ENCODE assay signal across 7 mouse cellular contexts in genomic region chr2:181320103-181320499, GRCm38 (mm10). TPM values are rescaled to one million over a fixed set of nuclear protein-coding genes. Genes with fewer than 3 reads are reported as not detected.
DNase-seq lines count a peak whose midpoint lies in the region; ATAC-seq and TF ChIP-seq lines count a peak whose summit lies in the region.

No protein-coding gene starts in this region.

- H3K27ac ChIP-seq in spleen, adult 2 months (ENCODE audit: insufficient read depth, low read length), result 0 out of 2 replicates have a peak overlapping the region, but pooled peaks have one; percentile 78
- no peak overlapping the region for H3K27ac ChIP-seq in forebrain, embryonic 11.5 days (ENCODE audit: low read depth, low read length)
- peak overlapping the region; percentile 94 for H3K27ac ChIP-seq in liver, embryonic 13.5 days
- no peak overlapping the region for H3K27ac ChIP-seq in stomach, postnatal 0 days (replicated peaks)

- H3K27me3 ChIP-seq in spleen, adult 2 months (ENCODE audit: control insufficient read depth, insufficient read depth, low read length), result no peaks in the 10 kb centered on the region
- H3K27me3 ChIP-seq in forebrain, embryonic 11.5 days (ENCODE audit: control insufficient read depth, insufficient read depth, low read length), result no peaks in the 10 kb centered on the region
- peaks cover 34% of the 10 kb centered on the region for H3K27me3 ChIP-seq in liver, embryonic 13.5 days
- H3K27me3 ChIP-seq in stomach, postnatal 0 days (ENCODE audit: control insufficient read depth, insufficient read depth, low read length), result no peaks in the 10 kb centered on the region

- no peak for TF ChIP-seq EP300 in stomach, postnatal 0 days (optimal IDR thresholded peaks at IDR 0.05)

- ATAC-seq in forebrain, embryonic 11.5 days (replicated peaks; ENCODE audit: low FRiP score), result no peak
- ATAC-seq in liver, embryonic 13.5 days (ENCODE audit: low read depth), result peak; percentile 21
- ATAC-seq in stomach, postnatal 0 days (ENCODE audit: low FRiP score, low TSS enrichment), result no peak

- 11% methylated on average over 7 of the region's 7 CpGs for WGBS in spleen, adult 2 months
- WGBS in forebrain, embryonic 11.5 days, result 13% methylated on average over 7 of the region's 7 CpGs
- 12% methylated on average over 7 of the region's 7 CpGs for WGBS in liver, embryonic 13.5 days (ENCODE audit: insufficient replicate concordance)
- 9% methylated on average over 7 of the region's 7 CpGs for WGBS in stomach, postnatal 0 days

- no peak for DNase-seq in spleen, adult 2 months (ENCODE audit: low read depth in 1 of 2, low spot score in 2 of 2)
- DNase-seq in spleen, postnatal 36 days (ENCODE audit: low spot score in 2 of 2), result no peak
- DNase-seq in forebrain, embryonic 11.5 days (ENCODE audit: low spot score), result no peak
- DNase-seq in liver, embryonic 13.5 days, result no peak
- no peak for DNase-seq in stomach, postnatal 0 days (ENCODE audit: low spot score)
- DNase-seq in gastrocnemius, adult 8-10 months (ENCODE audit: low spot score in 2 of 2), result no peak
- no peak for DNase-seq in testis, postnatal 10 days (ENCODE audit: low spot score)

- H3K36me3 ChIP-seq in spleen, adult 2 months (ENCODE audit: control insufficient read depth, insufficient read depth, low read length), result peaks cover 4% of the 10 kb centered on the region
- H3K36me3 ChIP-seq in forebrain, embryonic 11.5 days (ENCODE audit: control insufficient read depth, insufficient read depth, low read length), result no peaks in the 10 kb centered on the region; the same call in 1 of the 2 replicates
- H3K36me3 ChIP-seq in liver, embryonic 13.5 days, result peaks cover 33% of the 10 kb centered on the region
- H3K36me3 ChIP-seq in stomach, postnatal 0 days (ENCODE audit: control insufficient read depth, insufficient read depth, low read length), result peaks cover 17% of the 10 kb centered on the region

- H3K4me2 ChIP-seq in forebrain, embryonic 11.5 days (ENCODE audit: low read depth, low read length, severe bottlenecking), result peak overlapping the region; percentile 62
- H3K4me2 ChIP-seq in liver, embryonic 13.5 days, result peak overlapping the region; percentile 89
- H3K4me2 ChIP-seq in stomach, postnatal 0 days (replicated peaks; ENCODE audit: low read depth), result peak overlapping the region; percentile 74

- peak overlapping the region; percentile 91; the same call in 1 of the 2 replicates for H3K4me3 ChIP-seq in spleen, adult 2 months (ENCODE audit: extremely low read depth, insufficient read depth, insufficient read length)
- peak overlapping the region; percentile 51 for H3K4me3 ChIP-seq in forebrain, embryonic 11.5 days (ENCODE audit: low read depth, low read length)
- peak overlapping the region; percentile 74 for H3K4me3 ChIP-seq in liver, embryonic 13.5 days (replicated peaks)
- peak overlapping the region; percentile 61 for H3K4me3 ChIP-seq in stomach, postnatal 0 days (ENCODE audit: low read depth, low read length)

- H3K4me1 ChIP-seq in spleen, adult 2 months (ENCODE audit: control insufficient read depth, insufficient read depth, insufficient read length), result no peaks in the 10 kb centered on the region; the same call in 1 of the 2 replicates
- peaks cover 3% of the 10 kb centered on the region; the same call in 1 of the 2 replicates for H3K4me1 ChIP-seq in forebrain, embryonic 11.5 days (replicated peaks; ENCODE audit: control insufficient read depth, insufficient read depth, low read length)
- peaks cover 18% of the 10 kb centered on the region for H3K4me1 ChIP-seq in liver, embryonic 13.5 days (replicated peaks)
- peaks cover 2% of the 10 kb centered on the region; the same call in 1 of the 2 replicates for H3K4me1 ChIP-seq in stomach, postnatal 0 days (replicated peaks; ENCODE audit: control insufficient read depth, insufficient read depth)

- TF ChIP-seq CTCF in spleen, adult 2 months (IDR thresholded peaks at IDR 0.05; ENCODE audit: extremely low read depth, insufficient read depth, insufficient read length, insufficient replicate concordance), result no peak
- TF ChIP-seq CTCF in stomach, postnatal 0 days (IDR thresholded peaks at IDR 0.05; ENCODE audit: low read depth), result no peak

- no peak for TF ChIP-seq POLR2A in spleen, adult 2 months (IDR thresholded peaks at IDR 0.05; ENCODE audit: low read depth, low read length)

- no peaks in the 10 kb centered on the region for H3K9me3 ChIP-seq in forebrain, embryonic 11.5 days (ENCODE audit: control insufficient read depth, low read length)
- no peaks in the 10 kb centered on the region for H3K9me3 ChIP-seq in liver, embryonic 13.5 days (replicated peaks)
- no peaks in the 10 kb centered on the region for H3K9me3 ChIP-seq in stomach, postnatal 0 days (ENCODE audit: control insufficient read depth, low read length)

- H3K9ac ChIP-seq in forebrain, embryonic 11.5 days (ENCODE audit: low read length), result peak overlapping the region; percentile 58
- peak overlapping the region; percentile 81 for H3K9ac ChIP-seq in liver, embryonic 13.5 days
- peak overlapping the region; percentile 61 for H3K9ac ChIP-seq in stomach, postnatal 0 days (ENCODE audit: low read length)

RNA-seq across cellular contexts. Expression of gene Rtel1, which starts 0.6 kb away (rescaled TPM):
- 51.9 and 52.9 TPM in 2 replicates for polyA plus RNA-seq in spleen, adult 2 months (2012; rRNA removed)
- 66.5 and 68.3 TPM in 2 replicates for polyA plus RNA-seq in forebrain, embryonic 11.5 days (2014; fragmentation: Nextera tagmentation; extraction: Ambion mirVana)
- polyA plus RNA-seq in liver, embryonic 13.5 days (2015; fragmentation: Nextera tagmentation; extraction: Ambion mirVana), result 24.5 and 26.2 TPM in 2 replicates
- polyA plus RNA-seq in stomach, postnatal 0 days (2015; fragmentation: Nextera tagmentation; extraction: Ambion mirVana), result 9.0 and 9.3 TPM in 2 replicates
- total RNA-seq in gastrocnemius, adult 8-10 months (2022), result 10 to 100 TPM in 1 of 4 experiments, 1 to 10 TPM in 3; 8.4 to 12.9 (median 9.0) TPM

RNA-seq across cellular contexts. Expression of gene Stmn3, which starts 5.8 kb away (rescaled TPM):
- polyA plus RNA-seq in spleen, adult 2 months (2012; rRNA removed), result not detected in 2 replicates
- 212 and 228 TPM in 2 replicates for polyA plus RNA-seq in forebrain, embryonic 11.5 days (2014; fragmentation: Nextera tagmentation; extraction: Ambion mirVana)
- polyA plus RNA-seq in liver, embryonic 13.5 days (2015; fragmentation: Nextera tagmentation; extraction: Ambion mirVana), result 0.60 and 0.91 TPM in 2 replicates
- 26.3 and 28.9 TPM in 2 replicates for polyA plus RNA-seq in stomach, postnatal 0 days (2015; fragmentation: Nextera tagmentation; extraction: Ambion mirVana)
- total RNA-seq in gastrocnemius, adult 8-10 months (2022), result not detected

RNA-seq across cellular contexts. Expression of gene Gmeb2, which starts 32.3 kb away (rescaled TPM):
- 22.8 and 27.1 TPM in 2 replicates for polyA plus RNA-seq in spleen, adult 2 months (2012; rRNA removed)
- polyA plus RNA-seq in forebrain, embryonic 11.5 days (2014; fragmentation: Nextera tagmentation; extraction: Ambion mirVana), result 21.7 and 22.9 TPM in 2 replicates
- polyA plus RNA-seq in liver, embryonic 13.5 days (2015; fragmentation: Nextera tagmentation; extraction: Ambion mirVana), result 8.1 and 9.3 TPM in 2 replicates
- polyA plus RNA-seq in stomach, postnatal 0 days (2015; fragmentation: Nextera tagmentation; extraction: Ambion mirVana), result 4.9 and 5.5 TPM in 2 replicates
- 1 to 10 TPM; 6.8 to 9.8 (median 7.9) TPM for total RNA-seq in gastrocnemius, adult 8-10 months (2022)

RNA-seq across cellular contexts. Expression of gene Zgpat, which starts 44.6 kb away (rescaled TPM):
- 44.7 and 45.7 TPM in 2 replicates for polyA plus RNA-seq in spleen, adult 2 months (2012; rRNA removed)
- 52.3 and 54.7 TPM in 2 replicates for polyA plus RNA-seq in forebrain, embryonic 11.5 days (2014; fragmentation: Nextera tagmentation; extraction: Ambion mirVana)
- polyA plus RNA-seq in liver, embryonic 13.5 days (2015; fragmentation: Nextera tagmentation; extraction: Ambion mirVana), result 12.3 and 13.8 TPM in 2 replicates
- polyA plus RNA-seq in stomach, postnatal 0 days (2015; fragmentation: Nextera tagmentation; extraction: Ambion mirVana), result 15.5 and 18.2 TPM in 2 replicates
- total RNA-seq in gastrocnemius, adult 8-10 months (2022), result 10 to 100 TPM in 2 of 4 experiments, 1 to 10 TPM in 2; 9.3 to 11.2 (median 10.3) TPM

RNA-seq across cellular contexts. Expression of gene Arfrp1, which starts 45.1 kb away (rescaled TPM):
- polyA plus RNA-seq in spleen, adult 2 months (2012; rRNA removed), result 32.8 and 35.4 TPM in 2 replicates
- 64.5 and 77.0 TPM in 2 replicates for polyA plus RNA-seq in forebrain, embryonic 11.5 days (2014; fragmentation: Nextera tagmentation; extraction: Ambion mirVana)
- polyA plus RNA-seq in liver, embryonic 13.5 days (2015; fragmentation: Nextera tagmentation; extraction: Ambion mirVana), result 26.6 and 27.8 TPM in 2 replicates
- 30.1 and 33.7 TPM in 2 replicates for polyA plus RNA-seq in stomach, postnatal 0 days (2015; fragmentation: Nextera tagmentation; extraction: Ambion mirVana)
- 10 to 100 TPM; 20.9 to 25.1 (median 23.8) TPM for total RNA-seq in gastrocnemius, adult 8-10 months (2022)

Comparison
In these comparisons a context has a peak if more than half of its experiments do, and no peak if none do; other contexts are left out.
1. H3K27ac ChIP-seq: peak in spleen, adult 2 months (single experiment) and liver, embryonic 13.5 days (single experiment); none in forebrain, embryonic 11.5 days (single experiment) and stomach, postnatal 0 days (single experiment).
2. RNA of gene Stmn3, which starts 5.8 kb away (polyA plus RNA-seq): 212 to 228 TPM in forebrain, embryonic 11.5 days and 26.3 to 28.9 TPM in stomach, postnatal 0 days; 0.60 to 0.91 TPM in liver, embryonic 13.5 days and not detected in spleen, adult 2 months; every median in the first group is over 10 times any median in the second.
3. Peak in every context shown above with its lines, with median percentiles within 50 percentile points of each other: H3K4me3 ChIP-seq, H3K4me2 ChIP-seq and H3K9ac ChIP-seq.